Mouse (Mus musculus) regulatory T cell (primary cell): ENCODE measurements around the gene Zbtb38.

Source experiments
- in situ Hi-C: fragments of 300-600 bp; cut with MboI, MseI; formaldehyde crosslinking; loops from one replicate; pipeline ENCODE4 v1.15.1; 2025; ENCODE audit warnings: high pct_unique_total_duplicates

Zbtb38 gene

GRCm38 (mm10) chr9:96731039-96731895, 21.4 kb downstream of the Zbtb38 start:
- in situ Hi-C loops, result no loop called here

DNA sequence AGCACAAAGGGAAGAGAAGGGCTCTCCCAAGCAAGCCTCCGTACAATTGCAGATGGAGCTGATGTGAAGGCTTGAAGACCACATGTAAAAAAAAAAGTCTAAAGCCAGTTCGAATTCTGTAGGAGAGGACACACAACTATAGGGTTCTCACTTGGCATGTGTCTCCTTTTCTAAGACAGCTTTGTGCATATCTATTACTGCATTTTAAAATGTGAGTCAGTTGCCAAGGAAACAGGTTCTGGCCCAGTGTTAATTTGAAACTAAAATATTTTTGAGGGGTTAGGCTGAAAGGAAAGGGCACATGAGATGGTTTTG, 22.4 kb downstream of the Zbtb38 start:
- in situ Hi-C loops, result no loop called here

- in situ Hi-C loops, result no loop called here
Observed at GRCm38 (mm10) chr9:96729537-96730310, 22.9 kb downstream of the Zbtb38 start.

- in situ Hi-C loops, result no loop called here
Observed at GRCm38 (mm10) chr9:96728338-96729162, 24.1 kb downstream of the Zbtb38 start.

- in situ Hi-C loops, result no loop called here
Observed at GRCm38 (mm10) chr9:96727688-96728087, 24.9 kb downstream of the Zbtb38 start.

GRCm38 (mm10) chr9:96726336-96727131, 26.1 kb downstream of the Zbtb38 start:
- in situ Hi-C loops, result no loop called here

- in situ Hi-C loops, result no loop called here
Observed at GRCm38 (mm10) chr9:96725582-96726320, 26.9 kb downstream of the Zbtb38 start.

- in situ Hi-C loops, result loop anchor here (5.0 to 25.0 kb wide), 2 partner anchors 34 to 389 kb away; partner anchors contain the start of gene Slc25a36
Observed at GRCm38 (mm10) chr9:96723650-96724049, 29.0 kb downstream of the Zbtb38 start.

DNA sequence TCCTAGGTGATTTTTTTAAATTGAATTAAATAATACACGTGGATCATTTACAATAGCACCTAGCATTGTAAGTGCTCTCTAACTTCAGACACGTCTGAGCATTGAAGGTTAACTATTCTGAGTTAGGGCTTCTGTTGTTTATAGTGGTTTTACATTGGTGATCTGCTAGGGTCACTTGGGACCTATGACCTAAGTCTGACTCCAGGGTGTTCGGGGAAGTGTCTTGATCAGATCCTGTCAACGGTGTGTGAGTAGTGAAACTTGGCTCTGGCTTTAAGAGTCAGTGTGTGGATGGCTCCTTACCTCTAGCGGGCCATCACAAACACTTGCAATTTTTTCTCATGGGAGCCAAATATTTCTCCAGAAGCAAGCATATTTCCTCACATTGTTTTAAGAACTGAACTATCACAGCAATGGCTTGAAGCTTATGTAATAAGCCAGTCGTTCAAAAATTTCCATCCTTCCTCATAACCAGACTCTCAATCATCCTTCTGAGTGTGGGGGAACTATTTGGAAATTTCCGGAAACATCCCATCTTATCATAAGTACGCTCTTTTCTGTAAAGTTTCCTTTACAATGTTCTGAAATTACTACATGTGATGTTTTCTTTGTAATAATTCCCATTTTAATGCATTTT, 31.4 kb downstream of the Zbtb38 start:
- in situ Hi-C loops, result loop anchor here (5.0 to 25.0 kb wide), 2 partner anchors 36 to 391 kb away; partner anchors contain the start of gene Slc25a36

- in situ Hi-C loops, result loop anchor here (5.0 to 25.0 kb wide), 2 partner anchors 37 to 392 kb away; partner anchors contain the start of gene Slc25a36
Observed at GRCm38 (mm10) chr9:96720510-96721162, 32.0 kb downstream of the Zbtb38 start.

DNA sequence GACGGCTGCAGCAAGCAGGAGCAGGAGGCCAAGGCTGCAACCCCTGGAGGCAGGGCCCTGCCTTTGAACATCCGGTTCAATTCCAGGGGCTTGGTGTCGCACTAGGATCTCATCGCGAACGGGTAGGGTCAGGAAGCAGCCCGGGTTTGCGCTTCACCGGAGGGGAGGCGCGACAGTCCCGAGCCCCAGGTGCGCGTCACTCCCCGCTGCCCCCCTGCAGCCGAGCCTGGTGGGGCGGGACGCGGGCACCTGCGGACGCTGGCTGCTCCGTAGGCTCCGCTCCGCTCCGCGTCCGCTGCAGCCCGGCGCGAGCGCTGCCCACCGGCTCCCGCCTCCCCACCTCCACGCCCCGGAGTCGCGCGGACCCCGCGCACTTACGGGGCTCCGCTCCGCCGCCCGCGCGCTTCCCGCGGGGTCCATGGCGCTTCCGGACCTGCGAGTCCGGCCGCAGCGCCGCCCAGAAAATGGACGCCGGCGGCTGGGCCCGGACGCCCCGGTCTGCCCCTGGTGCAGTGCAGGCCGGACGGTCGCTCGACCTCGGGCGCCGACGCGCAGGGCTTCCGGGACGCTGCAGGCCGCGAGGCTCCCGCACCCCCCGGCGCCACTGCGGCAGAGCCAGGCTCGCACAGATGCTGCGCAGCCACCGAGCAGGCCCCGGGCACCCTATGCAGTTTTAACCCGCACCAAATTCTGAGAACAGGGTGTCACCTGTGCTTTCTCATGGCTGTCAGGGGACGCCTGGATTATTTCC, 33.0 kb downstream of the Zbtb38 start:
- in situ Hi-C loops, result loop anchor here (5.0 to 25.0 kb wide), 3 partner anchors 38 to 393 kb away; partner anchors contain the start of gene Slc25a36

DNA sequence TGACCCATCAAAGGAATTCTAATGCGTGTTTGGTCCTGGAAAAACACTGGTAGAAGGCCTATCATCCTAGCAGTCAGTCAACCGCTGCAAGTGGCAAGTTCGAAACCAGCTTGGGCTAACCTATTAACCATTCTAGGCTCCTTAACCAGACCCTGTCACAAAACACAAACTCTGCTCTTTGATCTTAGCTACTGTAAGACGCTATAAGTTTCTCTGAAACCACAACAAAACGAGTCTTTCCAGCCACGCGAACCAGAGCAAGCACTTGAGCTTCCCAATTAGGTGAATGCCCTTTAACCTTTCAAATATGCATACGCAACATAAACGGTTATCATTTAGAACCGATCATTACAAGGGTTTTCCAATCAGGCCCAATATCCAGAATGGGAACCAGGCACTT, 33.7 kb downstream of the Zbtb38 start:
- in situ Hi-C loops, result loop anchor here (5.0 to 25.0 kb wide), 2 partner anchors 42 to 393 kb away; partner anchors contain the start of gene Slc25a36

- in situ Hi-C loops, result loop anchor here (5.0 to 25.0 kb wide), 2 partner anchors 41 to 394 kb away; partner anchors contain the start of gene Slc25a36
Observed at GRCm38 (mm10) chr9:96718402-96718798, 34.2 kb downstream of the Zbtb38 start.

GRCm38 (mm10) chr9:96717698-96718401, 34.8 kb downstream of the Zbtb38 start:
- in situ Hi-C loops, result loop anchor here (5.0 to 25.0 kb wide), 2 partner anchors 41 to 394 kb away; partner anchors contain the start of gene Slc25a36

- in situ Hi-C loops, result loop anchor here (5.0 to 25.0 kb wide), 2 partner anchors 40 to 395 kb away; partner anchors contain the start of gene Slc25a36
Observed at GRCm38 (mm10) chr9:96716735-96717444, 35.7 kb downstream of the Zbtb38 start.

- in situ Hi-C loops, result loop anchor here (5.0 to 25.0 kb wide), 2 partner anchors 39 to 396 kb away; partner anchors contain the start of gene Slc25a36
Observed at GRCm38 (mm10) chr9:96716136-96716535, 36.5 kb downstream of the Zbtb38 start.
